Mouse (Mus musculus) embryonic facial prominence, embryonic 15.5 days (tissue): ENCODE measurements around the gene Dhcr24. TPM values are rescaled to one million over a fixed set of nuclear protein-coding genes. Genes with fewer than 3 reads are reported as not detected.
A peak's percentile ranks its signal among the peaks of the same experiment; 100 is the strongest.

ENCODE experiments used
- ATAC-seq: fragments of 200-750 bp; cut with Nextera tagmentation; 2 replicates; pipeline ENCODE4 v1.8.0; 2017; ENCODE audit warnings: low read depth, moderate TSS enrichment; ENCODE audit not compliant: insufficient number of reproducible peaks, low FRiP score, low TSS enrichment
- H3K27ac ChIP-seq: fragments of 300-500 bp; sonication (generic); replicated peaks from 2 replicates; pipeline ENCODE4 v1.5.1; 2015; ENCODE audit warnings: mild to moderate bottlenecking, inconsistent platforms
- H3K27me3 ChIP-seq: fragments of 300-500 bp; sonication (generic); 2 replicates; pipeline ENCODE4 v1.6.1; 2015; ENCODE audit warnings: inconsistent platforms
- H3K36me3 ChIP-seq: fragments of 300-500 bp; sonication (generic); 2 replicates; pipeline ENCODE4 v1.6.1; 2015; ENCODE audit warnings: mild to moderate bottlenecking, inconsistent platforms
- H3K4me1 ChIP-seq: fragments of 300-500 bp; sonication (generic); 2 replicates; pipeline ENCODE4 v1.6.1; 2015; ENCODE audit warnings: inconsistent platforms
- H3K4me2 ChIP-seq: fragments of 300-500 bp; sonication (generic); replicated peaks from 2 replicates; pipeline ENCODE4 v1.6.1; 2015; ENCODE audit warnings: mild to moderate bottlenecking, inconsistent platforms
- H3K4me3 ChIP-seq: fragments of 300-500 bp; sonication (generic); replicated peaks from 2 replicates; pipeline ENCODE4 v1.5.1; 2015; ENCODE audit warnings: mild to moderate bottlenecking, inconsistent platforms
- H3K9ac ChIP-seq: fragments of 300-500 bp; sonication (generic); 2 replicates; pipeline ENCODE4 v1.6.1; 2015; ENCODE audit warnings: inconsistent platforms
- H3K9me3 ChIP-seq: fragments of 300-500 bp; sonication (generic); replicated peaks from 2 replicates; pipeline ENCODE4 v1.6.1; 2016; ENCODE audit warnings: inconsistent platforms
- WGBS: fragments of 180-500 bp; shearing (Covaris S2); methylation state at CpG from one replicate; pipeline ENCODE4 v1.1.7; 2015; 5-methylcytosine and 5-hydroxymethylcytosine counted together
- polyA plus RNA-seq: library from polyadenylated mRNA; unstranded; fragments of >200 nt; fragmentation: Nextera tagmentation; extraction: Ambion mirVana; gene quantifications from 2 replicates; pipeline ENCODE4 v1.2.1, GENCODE M21; 2015

Dhcr24 gene
- polyA plus RNA-seq, result 4.5 and 5.7 TPM in 2 replicates

DNA sequence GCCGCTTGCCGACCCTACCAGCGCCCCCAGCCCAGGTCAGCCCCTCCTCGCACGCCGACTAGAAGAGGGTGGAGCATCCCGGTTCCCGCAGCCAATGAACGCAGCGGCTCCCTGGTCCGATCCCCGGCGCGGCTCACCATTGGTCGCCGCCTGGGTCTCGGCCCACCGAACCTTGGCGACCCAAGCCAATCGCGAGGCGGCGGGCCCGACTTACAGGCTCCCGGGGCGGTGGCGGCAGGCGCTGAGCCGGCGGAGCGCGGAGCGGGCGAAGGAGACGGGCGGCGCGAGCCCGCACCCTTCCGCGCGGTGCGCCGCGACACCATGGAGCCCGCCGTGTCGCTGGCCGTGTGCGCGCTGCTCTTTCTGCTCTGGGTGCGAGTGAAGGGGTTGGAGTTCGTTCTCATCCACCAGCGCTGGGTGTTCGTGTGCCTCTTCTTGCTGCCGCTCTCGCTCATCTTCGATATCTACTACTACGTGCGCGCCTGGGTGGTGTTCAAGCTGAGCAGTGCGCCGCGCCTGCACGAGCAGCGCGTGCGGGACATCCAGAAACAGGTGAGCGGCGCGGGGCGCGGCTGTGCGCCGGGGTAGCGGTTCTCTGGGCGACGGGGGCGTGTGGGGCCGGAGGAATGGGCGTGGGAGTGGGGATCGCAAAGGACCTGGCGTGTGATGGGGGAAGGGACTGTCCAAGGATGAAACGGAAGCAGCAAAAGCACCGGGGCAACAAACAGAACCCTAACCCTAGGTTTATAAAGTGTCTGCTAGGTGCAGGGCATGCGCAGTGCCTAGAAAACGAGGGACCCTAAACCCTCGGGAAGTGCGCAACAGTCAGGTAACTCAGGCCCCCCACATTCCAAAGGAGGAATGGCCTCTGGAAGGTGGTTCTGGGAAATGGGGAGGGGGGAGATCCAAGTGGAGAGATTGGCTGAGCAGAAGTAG lies at the start of gene Dhcr24:
Dhcr24 (plus strand) TSS at position 193 of the 936 bp plus-strand sequence.
- WGBS, result under 1% methylated on average over 89 of the region's 89 CpGs
- peaks cover 19% of the 10 kb centered on the region; the same call in 1 of the 2 replicates for H3K36me3 ChIP-seq
- H3K4me1 ChIP-seq, result peaks cover 31% of the 10 kb centered on the region
- H3K27me3 ChIP-seq, result no peaks in the 10 kb centered on the region
- ATAC-seq, result peak; percentile 99
- peak within 1 kb of the TSS; percentile 59 for H3K9ac ChIP-seq
- peak within 1 kb of the TSS; percentile 70 for H3K27ac ChIP-seq
- H3K4me3 ChIP-seq, result peak within 1 kb of the TSS; percentile 81
- peak within 1 kb of the TSS; percentile 83 for H3K4me2 ChIP-seq
- H3K9me3 ChIP-seq, result no peaks in the 10 kb centered on the region

DNA sequence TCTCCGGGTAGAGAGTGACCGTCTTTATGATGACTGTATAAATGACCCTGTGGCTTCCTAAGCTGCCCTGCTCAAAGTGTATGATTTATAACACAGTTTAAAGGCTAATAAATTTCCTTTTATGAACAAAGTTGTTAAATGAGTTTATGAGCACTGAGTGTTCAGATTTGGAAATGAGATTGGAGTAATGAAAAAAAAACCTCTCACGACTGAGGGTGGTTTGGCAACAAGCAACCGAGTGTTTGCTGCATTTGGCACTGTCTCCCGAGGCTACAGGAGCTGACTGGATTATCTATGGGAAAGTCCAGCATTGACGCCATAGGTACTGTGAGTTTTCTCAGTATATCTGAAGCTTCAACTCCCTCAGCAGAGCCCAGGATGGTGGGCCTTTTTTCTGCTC lies 46.2 kb upstream of the Dhcr24 start:
- no peak for ATAC-seq
- H3K27ac ChIP-seq, result no peak overlapping the region
- H3K9me3 ChIP-seq, result no peaks in the 10 kb centered on the region
- no peak overlapping the region for H3K4me3 ChIP-seq
- H3K36me3 ChIP-seq, result no peaks in the 10 kb centered on the region
- no peak overlapping the region for H3K4me2 ChIP-seq
- H3K9ac ChIP-seq, result no peak overlapping the region
- 68% methylated on average over 6 of the region's 6 CpGs for WGBS
- no peaks in the 10 kb centered on the region for H3K27me3 ChIP-seq
- no peaks in the 10 kb centered on the region for H3K4me1 ChIP-seq

DNA sequence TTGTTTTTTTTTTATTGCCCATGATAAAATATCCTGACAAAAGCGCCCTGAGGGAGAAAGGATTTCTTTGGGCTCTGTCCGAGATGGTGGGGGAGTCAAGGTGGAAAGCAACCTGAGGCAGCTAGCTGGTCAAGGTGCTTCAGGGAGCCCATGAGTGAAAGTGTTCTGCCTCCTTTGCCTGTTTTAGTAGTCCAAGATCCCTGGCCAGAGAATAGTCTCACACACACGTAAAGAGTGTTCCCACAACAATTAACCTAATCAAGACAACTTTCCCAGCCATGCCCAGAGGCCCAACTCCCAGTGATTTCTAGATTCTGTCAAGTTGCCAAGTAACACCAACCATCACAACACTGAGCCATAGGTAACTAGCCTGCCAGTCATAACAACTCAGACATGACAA lies 38.3 kb upstream of the Dhcr24 start:
- Histone ChIP-seq H3K9me3 (no peaks in the 10 kb centered on the region), H3K27me3 (no peaks in the 10 kb centered on the region), H3K4me3 (no peak overlapping the region), H3K9ac (no peak overlapping the region), H3K27ac (no peak overlapping the region), H3K36me3 (no peaks in the 10 kb centered on the region), H3K4me1 (no peaks in the 10 kb centered on the region), H3K4me2 (no peak overlapping the region)
- 63% methylated on average over 3 of the region's 3 CpGs for WGBS
- ATAC-seq, result no peak

DNA sequence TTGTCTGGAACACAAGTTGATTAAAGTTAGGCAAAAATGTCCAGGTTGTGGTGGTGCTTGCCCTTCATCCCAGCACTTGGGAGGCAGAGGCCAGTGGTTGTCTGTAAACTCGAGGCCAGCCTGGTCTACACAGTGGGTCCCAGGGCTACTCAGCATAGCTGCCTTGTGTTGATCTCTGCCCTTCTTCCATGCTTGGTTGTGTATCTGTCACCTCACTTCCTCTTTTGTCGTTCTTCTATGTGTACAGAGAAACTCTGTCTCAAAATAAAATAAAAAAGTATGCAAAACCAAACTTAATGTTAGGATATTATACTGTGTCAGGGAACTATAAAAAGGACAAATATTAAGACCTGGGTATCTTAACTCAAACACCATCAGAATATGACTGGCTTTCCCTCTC lies 36.7 kb upstream of the Dhcr24 start:
- Histone ChIP-seq H3K36me3 (no peaks in the 10 kb centered on the region), H3K4me1 (no peaks in the 10 kb centered on the region), H3K27me3 (no peaks in the 10 kb centered on the region), H3K4me2 (no peak overlapping the region), H3K9ac (no peak overlapping the region), H3K27ac (no peak overlapping the region), H3K9me3 (no peaks in the 10 kb centered on the region), H3K4me3 (no peak overlapping the region)
- WGBS, result 78% methylated on average over 2 of the region's 2 CpGs
- ATAC-seq, result no peak

DNA sequence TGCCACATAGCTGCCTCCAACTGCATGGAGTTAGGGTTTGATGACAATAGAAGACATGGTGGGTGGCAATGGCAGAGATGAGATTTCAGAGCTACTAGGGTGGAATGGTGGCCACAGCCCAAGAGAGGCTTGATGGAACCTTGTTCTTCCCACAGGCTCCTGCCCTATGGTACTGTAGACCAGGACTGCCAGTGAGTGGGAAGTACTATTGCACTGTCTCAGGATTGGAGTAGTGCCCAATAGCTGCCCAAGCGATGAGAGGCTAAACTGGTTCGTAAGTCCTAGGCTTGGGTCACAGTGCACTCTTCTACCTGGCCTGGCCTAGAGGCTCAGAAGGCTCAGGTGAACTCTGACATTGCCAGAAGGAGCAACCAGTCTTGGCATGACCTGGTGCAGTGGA lies 35.8 kb upstream of the Dhcr24 start:
- Histone ChIP-seq H3K27me3 (no peaks in the 10 kb centered on the region), H3K4me3 (no peak overlapping the region), H3K9ac (no peak overlapping the region), H3K27ac (no peak overlapping the region), H3K4me2 (no peak overlapping the region), H3K4me1 (peaks cover 3% of the 10 kb centered on the region; the same call in 1 of the 2 replicates), H3K36me3 (no peaks in the 10 kb centered on the region), H3K9me3 (no peaks in the 10 kb centered on the region)
- 83% methylated on average over 2 of the region's 2 CpGs for WGBS
- no peak for ATAC-seq

DNA sequence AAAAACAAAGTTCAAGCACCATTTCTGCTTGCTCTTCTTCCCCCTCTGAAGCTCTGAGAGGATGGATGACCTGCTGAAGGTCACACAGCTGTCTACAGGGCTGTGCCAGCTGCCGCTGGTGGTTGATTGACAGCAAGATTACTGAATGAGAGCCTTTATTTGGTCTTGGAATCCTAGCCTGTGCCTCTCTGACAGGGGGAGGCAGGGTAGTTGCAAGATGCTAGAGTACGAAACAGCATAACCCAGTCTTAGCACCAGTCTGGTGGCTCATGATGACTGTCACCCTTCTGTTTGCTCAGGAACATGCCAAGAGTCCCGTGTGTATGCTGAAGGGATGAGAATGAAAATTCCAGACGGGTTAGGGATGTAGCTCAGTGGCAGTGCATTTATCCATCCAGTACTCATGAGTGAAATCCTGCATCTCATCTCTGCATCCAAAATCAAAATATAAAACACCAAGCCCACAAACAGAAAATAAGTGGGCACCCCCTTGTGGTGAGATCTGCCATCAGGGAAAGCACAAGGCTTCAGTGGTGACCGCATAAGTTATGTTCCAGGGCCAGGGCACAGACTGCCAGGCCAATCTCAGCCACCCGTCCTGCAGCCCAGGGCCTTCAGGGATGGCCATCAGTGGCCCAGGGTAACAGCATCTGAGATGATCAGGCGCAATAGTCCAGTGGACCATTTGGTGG lies 32.8 kb upstream of the Dhcr24 start:
- H3K4me1 ChIP-seq, result peaks cover 3% of the 10 kb centered on the region; the same call in 1 of the 2 replicates
- H3K4me3 ChIP-seq, result no peak overlapping the region
- ATAC-seq, result no peak
- no peaks in the 10 kb centered on the region for H3K36me3 ChIP-seq
- no peak overlapping the region for H3K9ac ChIP-seq
- H3K9me3 ChIP-seq, result no peaks in the 10 kb centered on the region
- H3K27me3 ChIP-seq, result no peaks in the 10 kb centered on the region
- no peak overlapping the region for H3K27ac ChIP-seq
- WGBS, result 68% methylated on average over 7 of the region's 7 CpGs
- no peak overlapping the region for H3K4me2 ChIP-seq

DNA sequence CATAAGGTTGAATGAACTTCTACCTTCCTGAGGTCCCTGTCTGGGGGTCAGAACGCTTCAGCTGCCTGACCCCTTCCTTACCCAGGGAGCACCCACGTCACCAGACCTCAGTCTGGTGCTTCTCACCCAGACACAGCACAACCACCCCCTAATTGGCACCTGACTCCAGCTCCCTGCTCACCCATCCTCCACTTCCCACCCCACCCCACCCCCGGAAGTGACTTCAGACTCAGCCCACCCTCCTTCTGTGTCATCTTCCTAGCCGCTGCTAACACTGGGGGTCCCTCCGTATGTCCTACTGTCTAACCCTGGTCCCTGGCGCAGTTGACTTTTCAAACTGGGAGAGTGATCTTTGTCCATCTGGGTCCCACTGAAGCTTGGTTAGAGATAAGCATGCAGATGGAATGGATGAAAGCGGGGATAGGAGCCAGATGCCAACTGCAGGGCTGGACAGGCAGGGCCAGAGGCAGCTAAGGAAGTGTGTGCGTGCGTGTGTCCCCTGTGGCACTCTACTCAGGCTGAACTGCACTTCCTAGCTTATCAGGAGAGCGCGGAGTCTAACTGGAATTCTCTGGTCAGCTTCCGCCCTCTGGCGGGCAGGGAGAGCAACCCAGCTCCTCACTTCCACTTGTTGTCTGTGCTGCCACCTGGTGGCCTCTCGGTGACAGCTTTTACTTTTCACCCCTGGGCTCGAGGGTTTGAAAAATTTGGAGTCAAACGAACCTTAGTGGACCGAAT lies 31.3 kb upstream of the Dhcr24 start:
- H3K27ac ChIP-seq, result no peak overlapping the region
- H3K27me3 ChIP-seq, result no peaks in the 10 kb centered on the region
- H3K4me1 ChIP-seq, result peaks cover 3% of the 10 kb centered on the region; the same call in 1 of the 2 replicates
- peak overlapping the region; percentile 35 for H3K4me3 ChIP-seq
- H3K36me3 ChIP-seq, result no peaks in the 10 kb centered on the region
- peak overlapping the region; percentile 51 for H3K9ac ChIP-seq
- 12% methylated on average over 17 of the region's 17 CpGs for WGBS
- H3K4me2 ChIP-seq, result peak overlapping the region; percentile 63
- H3K9me3 ChIP-seq, result no peaks in the 10 kb centered on the region
- peak; percentile 53 for ATAC-seq

DNA sequence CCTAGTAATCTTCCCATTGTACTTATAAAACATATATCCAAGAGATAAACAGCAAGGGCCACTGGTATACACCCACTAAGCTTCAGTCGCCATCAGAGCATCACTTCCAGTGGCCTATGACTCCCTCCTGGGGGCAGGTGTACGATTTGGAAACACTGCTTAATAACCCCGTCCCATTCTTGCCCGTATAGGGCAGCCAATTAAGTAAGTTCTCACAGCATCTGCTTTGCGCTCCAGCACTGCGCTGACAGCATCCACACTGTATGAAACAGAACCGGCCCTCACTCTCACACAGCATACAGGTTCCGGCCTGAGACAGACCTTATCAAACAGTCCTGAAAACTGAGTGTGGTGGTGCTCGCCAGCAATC lies 30.7 kb upstream of the Dhcr24 start:
- no peak overlapping the region for H3K4me2 ChIP-seq
- peaks cover 3% of the 10 kb centered on the region; the same call in 1 of the 2 replicates for H3K4me1 ChIP-seq
- H3K9me3 ChIP-seq, result no peaks in the 10 kb centered on the region
- 66% methylated on average over 9 of the region's 9 CpGs for WGBS
- H3K9ac ChIP-seq, result no peak overlapping the region
- H3K27me3 ChIP-seq, result no peaks in the 10 kb centered on the region
- no peak overlapping the region for H3K4me3 ChIP-seq
- H3K27ac ChIP-seq, result no peak overlapping the region
- no peaks in the 10 kb centered on the region for H3K36me3 ChIP-seq
- no peak for ATAC-seq

DNA sequence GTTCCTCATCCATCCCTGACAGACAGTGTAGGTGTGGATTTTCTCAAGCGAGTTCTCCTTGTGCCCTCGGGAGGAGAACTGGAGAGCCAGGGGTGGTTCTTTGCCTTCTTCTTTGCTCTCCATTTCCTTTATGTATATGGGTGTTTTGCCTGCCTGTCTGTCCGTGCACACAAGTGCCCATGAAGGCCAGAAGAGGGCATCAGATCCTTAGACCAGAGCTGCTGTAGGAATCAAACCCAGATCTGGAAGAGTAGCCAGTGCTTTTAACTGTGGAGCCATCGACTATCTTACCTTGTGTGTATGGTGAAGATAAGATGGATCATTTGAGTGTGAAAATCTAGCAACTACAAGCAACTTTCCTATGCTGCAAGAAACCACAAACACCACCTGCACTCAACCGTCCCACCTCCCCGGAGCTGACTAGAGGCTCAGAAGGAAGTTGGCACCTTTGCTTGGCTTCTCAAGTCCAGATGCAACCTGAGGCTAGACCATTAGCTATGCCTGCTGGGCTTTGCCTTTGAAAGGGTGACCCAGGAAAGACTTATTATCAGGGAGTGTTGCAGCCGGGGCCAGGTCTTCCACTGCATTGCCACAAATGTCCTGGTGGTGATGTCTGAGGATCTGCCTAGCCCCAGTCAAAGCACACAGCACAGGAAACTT lies 27.3 kb upstream of the Dhcr24 start:
- H3K27ac ChIP-seq, result no peak overlapping the region
- peaks cover 3% of the 10 kb centered on the region; the same call in 1 of the 2 replicates for H3K4me1 ChIP-seq
- no peak for ATAC-seq
- no peaks in the 10 kb centered on the region for H3K27me3 ChIP-seq
- H3K4me3 ChIP-seq, result no peak overlapping the region
- H3K36me3 ChIP-seq, result no peaks in the 10 kb centered on the region
- WGBS, result 55% methylated on average over 7 of the region's 7 CpGs
- H3K4me2 ChIP-seq, result no peak overlapping the region
- H3K9ac ChIP-seq, result no peak overlapping the region
- no peaks in the 10 kb centered on the region for H3K9me3 ChIP-seq

DNA sequence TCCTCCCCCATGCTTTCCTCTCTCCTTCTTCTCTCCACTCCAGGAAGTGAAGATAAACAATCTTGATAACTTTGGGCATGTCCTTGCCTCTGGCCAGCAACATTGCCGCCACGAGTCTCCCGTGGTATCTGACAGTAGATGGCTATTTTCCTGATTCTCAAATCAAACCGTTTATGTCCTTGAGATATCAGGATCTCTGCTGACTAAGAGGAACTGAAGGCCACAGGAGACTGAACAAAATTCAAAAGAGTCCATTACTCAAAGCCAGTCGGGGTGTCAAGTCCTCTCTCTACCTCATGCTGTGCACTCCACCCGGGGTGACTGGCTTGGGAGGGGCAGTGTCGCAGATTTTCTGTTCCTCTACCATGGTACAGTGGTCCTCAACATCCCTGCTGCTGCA lies 26.6 kb upstream of the Dhcr24 start:
- H3K4me1 ChIP-seq, result peaks cover 3% of the 10 kb centered on the region; the same call in 1 of the 2 replicates
- H3K27ac ChIP-seq, result no peak overlapping the region
- no peak overlapping the region for H3K4me2 ChIP-seq
- H3K4me3 ChIP-seq, result no peak overlapping the region
- H3K9me3 ChIP-seq, result no peaks in the 10 kb centered on the region
- no peaks in the 10 kb centered on the region for H3K27me3 ChIP-seq
- H3K9ac ChIP-seq, result no peak overlapping the region
- no peaks in the 10 kb centered on the region for H3K36me3 ChIP-seq
- ATAC-seq, result no peak
- WGBS, result 67% methylated on average over 7 of the region's 7 CpGs
